Mouse (Mus musculus) G1E (cell line): ENCODE results near the gene Ms4a4a.
"Not testable (repeated sequence)": the region's sequence is repeated elsewhere in the genome, so short reads cannot be mapped to it uniquely, and the experiment has no call there.

ENCODE experiments used
- CTCF ChIP-seq: IDR thresholded peaks from 2 replicates; pipeline ENCODE4 v1.5.1; 2012; ENCODE audit warnings: low read depth, low read length, inconsistent platforms, mixed read lengths
- GATA1 ChIP-seq: IDR thresholded peaks from 2 replicates; pipeline ENCODE4 v1.6.1; 2012; ENCODE audit warnings: borderline replicate concordance, low read length, inconsistent platforms, mixed read lengths
- GATA2 ChIP-seq: IDR thresholded peaks from 2 replicates; pipeline ENCODE4 v1.6.1; 2012; ENCODE audit warnings: low read depth, low read length, inconsistent platforms, borderline replicate concordance
- POLR2AphosphoS5 ChIP-seq: IDR thresholded peaks from 2 replicates; pipeline ENCODE4 v1.6.1; 2012; ENCODE audit warnings: low read depth, low read length, inconsistent platforms; ENCODE audit not compliant: insufficient replicate concordance
- TAL1 ChIP-seq: conservative IDR thresholded peaks from 2 replicates; pipeline ENCODE4 v1.6.1; 2012; ENCODE audit warnings: low read depth, low read length, inconsistent platforms, mixed read lengths

- not testable (repeated sequence) for TF ChIP-seq CTCF, GATA2, GATA1, TAL1, POLR2AphosphoS5
These were observed 55.9 kb downstream of the Ms4a4a start for GRCm38 (mm10) chr19:11431209-11431608.
